Mouse (Mus musculus) cerebellum, postnatal 14 days (tissue): ENCODE measurements at regions not wholly inside any gene's neighbourhood (a gene's known extent, or its start where the extent isn't known, plus 50 kb on each side); places are given as distances from the start of the nearest gene placed in this dataset.

Source experiments
- DNase-seq, 2 experiments: peaks; one replicate each; pipeline ENCODE4 v3.0.0; 2021; ENCODE audit warnings: mixed read lengths in 2 of 2

GRCm38 (mm10) chr2:67180962-67181361 lies 232.6 kb upstream of the Gm21830 start:
- DNase-seq: no peak

GRCm38 (mm10) chr2:67221061-67221802 lies 192.3 kb upstream of the Gm21830 start:
- DNase-seq: no peak

GRCm38 (mm10) chr2:67226299-67226698 lies 187.2 kb upstream of the Gm21830 start:
- DNase-seq: peak in 1 of 2 experiments; percentile 20

- no peak for DNase-seq
Observed at GRCm38 (mm10) chr2:67257455-67257854, 156.1 kb upstream of the Gm21830 start.
